Mouse (Mus musculus) central nervous system, embryonic 11.5 days (tissue): ENCODE measurements around the gene Vmn1r95. TPM values are rescaled to one million over a fixed set of nuclear protein-coding genes. Genes with fewer than 3 reads are reported as not detected.

Source experiments
- polyA plus RNA-seq: library from polyadenylated mRNA; depleted of rRNA; stranded (reverse); fragments of >200 nt; gene quantifications from 2 replicates; pipeline ENCODE4 v1.2.3, GENCODE M21; 2012; rRNA removed

The Vmn1r95 gene
- polyA plus RNA-seq: not detected in 2 replicates

DNA sequence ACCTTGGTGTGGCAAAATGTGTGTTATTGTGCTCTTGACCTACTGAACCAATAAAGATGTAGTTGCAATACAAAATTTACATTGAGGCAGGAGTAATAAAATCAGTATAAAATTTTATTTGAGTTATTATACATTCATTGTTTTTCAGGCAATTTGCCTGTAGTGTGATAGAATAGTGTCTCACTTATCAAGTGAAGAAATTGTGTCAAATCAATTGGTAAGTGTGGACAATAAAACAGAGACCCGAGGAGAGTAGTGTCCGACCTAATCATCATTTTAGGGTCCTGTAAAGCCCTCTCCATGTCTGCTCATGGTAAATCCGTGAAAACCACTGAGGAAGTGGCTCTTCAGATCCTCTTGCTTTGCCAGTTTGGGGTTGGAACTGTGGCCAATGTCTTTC lies at the start of gene Vmn1r95:
Gene Vmn1r95 (plus strand): TSS at position 301 of the 400 bp plus-strand sequence.

DNA sequence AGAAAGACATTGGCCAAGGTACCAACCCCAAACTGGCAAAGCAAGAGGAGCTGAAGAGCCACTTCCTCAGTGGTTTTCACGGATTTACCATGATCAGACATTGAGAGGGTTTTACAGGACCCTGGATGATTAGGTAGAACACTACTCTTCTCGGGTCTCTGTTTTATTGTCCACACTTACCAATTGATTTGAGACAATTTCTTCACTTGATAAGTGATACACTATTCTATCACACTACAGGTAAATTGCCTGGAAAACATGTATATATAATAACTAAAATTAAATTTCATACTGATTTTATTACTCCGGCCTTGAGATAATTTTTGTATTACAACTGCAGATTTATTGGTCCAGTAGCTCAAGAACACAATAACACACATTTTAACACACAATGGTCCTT lies 25.2 kb upstream of the Vmn1r95 start, which contains the start of gene Vmn1r94:
Gene Vmn1r94 (minus strand): TSS at position 101 of the 400 bp plus-strand sequence.

DNA sequence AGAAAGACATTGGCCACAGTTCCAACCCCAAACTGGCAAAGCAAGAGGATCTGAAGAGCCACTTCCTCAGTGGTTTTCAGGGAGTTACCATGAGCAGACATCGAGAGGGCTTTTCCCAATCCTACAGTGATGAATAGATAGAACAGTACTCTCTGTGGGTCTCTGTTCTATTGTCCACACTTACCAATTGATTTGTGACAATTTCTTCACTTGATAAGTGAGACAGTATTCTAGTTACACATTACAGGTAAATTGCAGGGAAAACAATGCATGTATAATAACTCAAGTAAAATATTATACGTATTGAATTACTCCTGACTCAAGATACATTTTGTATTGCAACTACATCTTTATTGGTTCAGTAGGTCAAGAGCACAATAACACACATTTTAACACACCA lies 12.0 kb downstream of the Vmn1r95 start, which contains the start of gene Gm6164:
Gene Gm6164 (minus strand): TSS at position 101 of the 400 bp plus-strand sequence.

DNA sequence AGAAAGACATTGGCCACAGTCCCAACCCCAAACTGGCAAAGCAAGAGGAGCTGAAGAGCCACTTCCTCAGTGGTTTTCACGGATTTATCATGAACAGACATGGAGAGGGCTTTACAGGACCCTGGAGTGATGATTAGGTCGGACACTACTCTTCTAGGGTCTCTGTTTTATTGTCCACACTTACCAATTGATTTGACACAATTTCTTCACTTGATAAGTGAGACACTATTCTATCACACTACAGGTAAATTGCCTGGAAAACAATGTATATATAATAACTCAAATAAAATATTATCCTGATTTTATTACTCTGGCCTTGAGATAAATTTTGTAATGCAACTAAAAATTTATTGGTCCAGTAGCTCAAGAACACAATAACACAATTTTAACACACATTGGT lies 40.2 kb downstream of the Vmn1r95 start, which contains the start of gene Gm4498:
Gene Gm4498 (minus strand): TSS at position 101 of the 400 bp plus-strand sequence.

Other genes with a start within 250 kb of the Vmn1r95 start
- gene Igsf23, start 243.0 kb upstream of the Vmn1r95 start, polyA plus RNA-seq: 0.06 and 0.12 TPM in 2 replicates
- not detected in 2 replicates for gene Ceacam20, start 228.3 kb upstream of the Vmn1r95 start, polyA plus RNA-seq
- 0.01 TPM in 1 of 2 replicates, not detected in the other for gene Nlrp9b, start 202.2 kb upstream of the Vmn1r95 start, polyA plus RNA-seq
- gene Vmn1r91, start 94.0 kb upstream of the Vmn1r95 start, polyA plus RNA-seq: not detected in 2 replicates
- gene Gm16442, start 71.1 kb upstream of the Vmn1r95 start, polyA plus RNA-seq: not detected in 2 replicates
- gene Vmn1r93, start 54.6 kb upstream of the Vmn1r95 start, polyA plus RNA-seq: not detected in 2 replicates
- gene Vmn1r94, start 25.3 kb upstream of the Vmn1r95 start, polyA plus RNA-seq: not detected in 2 replicates
- not detected in 2 replicates for gene Gm6164, start 11.9 kb downstream of the Vmn1r95 start, polyA plus RNA-seq
- gene Gm4498, start 40.1 kb downstream of the Vmn1r95 start, polyA plus RNA-seq: not detected in 2 replicates
- not detected in 2 replicates for gene Gm5890, start 69.1 kb downstream of the Vmn1r95 start, polyA plus RNA-seq
- gene Gm4133, start 140.4 kb downstream of the Vmn1r95 start, polyA plus RNA-seq: not detected in 2 replicates
- gene Gm5728, start 181.7 kb downstream of the Vmn1r95 start, polyA plus RNA-seq: not detected in 2 replicates
- gene Vmn1r100, start 224.2 kb downstream of the Vmn1r95 start, polyA plus RNA-seq: not detected in 2 replicates
- not detected in 2 replicates for gene Vmn1r101, start 248.9 kb downstream of the Vmn1r95 start, polyA plus RNA-seq